Mouse (Mus musculus): Measurements from ENCODE around the gene Mmp25. TPM values are rescaled to one million over a fixed set of nuclear protein-coding genes. Genes with fewer than 3 reads are reported as not detected.

Mmp25 gene
- 0.35 and 0.36 TPM in 2 replicates for polyA plus RNA-seq (2012; rRNA removed)

GRCm38 (mm10) chr17:23644613-23645495, at the start of gene Mmp25:
Gene Mmp25 (minus strand): TSS chr17:23645277.
- H3K27ac ChIP-seq (ENCODE audit: control insufficient read depth, insufficient read depth, low read depth, low read length): no peak within 1 kb of the TSS
- H3K36me3 ChIP-seq (ENCODE audit: control insufficient read depth, insufficient read depth, low read length): no peaks in the 10 kb centered on the region
- TF ChIP-seq POLR2A (IDR thresholded peaks at IDR 0.05; ENCODE audit: control insufficient read depth, low read depth, low read length) (no peak), CTCF (IDR thresholded peaks at IDR 0.05; ENCODE audit: control insufficient read depth, insufficient read depth, insufficient replicate concordance, low read depth, low read length) (no peak)
- H3K27me3 ChIP-seq (ENCODE audit: control insufficient read depth, insufficient read depth, low read length): peaks cover 3% of the 10 kb centered on the region; the same call in 1 of the 2 replicates
- peaks cover 14% of the 10 kb centered on the region for H3K4me1 ChIP-seq (ENCODE audit: control insufficient read depth, insufficient read depth, low read length)
- H3K4me3 ChIP-seq (ENCODE audit: control insufficient read depth, low read depth, low read length): peak within 1 kb of the TSS; percentile 32

GRCm38 (mm10) chr17:23694491-23694890, 49.4 kb upstream of the Mmp25 start:
- H3K36me3 ChIP-seq (ENCODE audit: control insufficient read depth, insufficient read depth, low read length): no peaks in the 10 kb centered on the region
- no peaks in the 10 kb centered on the region for H3K27me3 ChIP-seq (ENCODE audit: control insufficient read depth, insufficient read depth, low read length)
- no peak overlapping the region for H3K27ac ChIP-seq (ENCODE audit: control insufficient read depth, insufficient read depth, low read depth, low read length)
- H3K4me1 ChIP-seq (ENCODE audit: control insufficient read depth, insufficient read depth, low read length): no peaks in the 10 kb centered on the region; the same call in 1 of the 2 replicates
- no peak overlapping the region for H3K4me3 ChIP-seq (ENCODE audit: control insufficient read depth, low read depth, low read length)
- TF ChIP-seq CTCF (IDR thresholded peaks at IDR 0.05; ENCODE audit: control insufficient read depth, insufficient read depth, insufficient replicate concordance, low read depth, low read length) (no peak), POLR2A (IDR thresholded peaks at IDR 0.05; ENCODE audit: control insufficient read depth, low read depth, low read length) (no peak)

DNA sequence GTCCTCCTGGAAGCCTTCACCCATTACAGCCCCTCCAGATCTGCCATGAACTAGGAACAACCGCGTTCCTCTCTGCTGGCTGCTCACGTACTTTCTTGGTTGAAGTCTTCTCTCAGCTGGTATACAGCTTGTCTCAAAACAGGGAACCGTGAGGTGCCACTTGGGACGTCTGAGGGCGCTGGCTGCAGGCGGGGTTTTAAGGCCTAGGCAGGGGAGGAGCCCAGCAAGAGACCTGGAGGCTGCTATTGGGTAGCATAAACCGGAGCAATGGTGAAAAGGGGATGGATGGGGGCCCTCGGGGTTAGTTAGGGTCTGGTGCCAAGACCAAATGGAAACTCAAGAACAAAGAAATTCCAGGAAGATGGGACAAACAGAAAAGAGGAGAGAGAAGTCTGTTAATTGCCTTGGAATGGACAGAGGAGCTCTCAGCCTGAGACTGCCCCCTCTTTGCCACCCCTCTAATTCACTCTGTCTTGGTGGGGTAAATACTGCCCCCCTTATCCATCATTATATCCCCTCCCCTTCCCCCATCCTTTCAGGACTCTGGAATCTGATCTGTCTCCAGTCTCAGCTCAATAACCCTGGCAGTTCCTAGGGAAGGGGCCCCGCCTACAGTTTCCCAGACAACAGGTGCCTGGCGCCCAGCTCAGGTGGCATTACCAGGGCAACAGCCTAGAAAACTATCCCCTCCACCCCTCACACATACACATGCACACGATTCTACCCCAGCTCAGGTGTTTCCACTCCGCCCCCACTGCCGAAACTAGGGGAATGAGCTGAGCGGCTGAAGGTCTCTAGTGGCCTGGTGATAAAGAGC, 39.0 kb upstream of the Mmp25 start, which contains the start of gene Cldn9:
Gene Cldn9, minus strand, starts transcription at position 171 of the 817 bp plus-strand sequence.
- no peak within 1 kb of the TSS for H3K27ac ChIP-seq (ENCODE audit: control insufficient read depth, insufficient read depth, low read depth, low read length)
- no peaks in the 10 kb centered on the region for H3K36me3 ChIP-seq (ENCODE audit: control insufficient read depth, insufficient read depth, low read length)
- H3K27me3 ChIP-seq (ENCODE audit: control insufficient read depth, insufficient read depth, low read length): no peaks in the 10 kb centered on the region; the same call in 1 of the 2 replicates
- TF ChIP-seq CTCF (IDR thresholded peaks at IDR 0.05; ENCODE audit: control insufficient read depth, insufficient read depth, insufficient replicate concordance, low read depth, low read length): no peak
- no peak for TF ChIP-seq POLR2A (IDR thresholded peaks at IDR 0.05; ENCODE audit: control insufficient read depth, low read depth, low read length)
- H3K4me3 ChIP-seq (ENCODE audit: control insufficient read depth, low read depth, low read length): no peak within 1 kb of the TSS
- H3K4me1 ChIP-seq (ENCODE audit: control insufficient read depth, insufficient read depth, low read length): peaks cover 3% of the 10 kb centered on the region; the same call in 1 of the 2 replicates

DNA sequence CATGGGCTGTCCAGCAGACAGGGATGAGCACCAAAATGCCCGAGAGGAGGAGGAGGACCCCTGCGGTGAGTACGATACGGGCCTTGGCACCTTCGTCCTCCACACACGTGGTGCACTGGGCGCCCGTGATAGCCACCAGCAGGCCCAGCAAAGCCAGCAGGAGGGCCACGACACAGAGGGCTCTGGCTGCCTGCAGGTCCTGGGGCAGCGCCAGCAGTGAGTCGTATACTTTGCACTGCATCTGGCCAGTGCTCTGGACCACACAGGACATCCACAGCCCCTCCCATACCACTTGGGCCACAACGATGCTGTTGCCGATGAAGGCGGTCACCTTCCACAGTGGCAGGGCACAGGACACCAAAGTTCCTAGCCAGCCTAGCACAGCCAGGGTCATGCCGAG, 38.1 kb upstream of the Mmp25 start:
- Histone ChIP-seq H3K36me3 (ENCODE audit: control insufficient read depth, insufficient read depth, low read length) (no peaks in the 10 kb centered on the region), H3K27me3 (ENCODE audit: control insufficient read depth, insufficient read depth, low read length) (no peaks in the 10 kb centered on the region; the same call in 1 of the 2 replicates), H3K27ac (ENCODE audit: control insufficient read depth, insufficient read depth, low read depth, low read length) (no peak overlapping the region), H3K4me3 (ENCODE audit: control insufficient read depth, low read depth, low read length) (no peak overlapping the region), H3K4me1 (ENCODE audit: control insufficient read depth, insufficient read depth, low read length) (peaks cover 5% of the 10 kb centered on the region)
- TF ChIP-seq CTCF (IDR thresholded peaks at IDR 0.05; ENCODE audit: control insufficient read depth, insufficient read depth, insufficient replicate concordance, low read depth, low read length) (no peak), POLR2A (IDR thresholded peaks at IDR 0.05; ENCODE audit: control insufficient read depth, low read depth, low read length) (no peak)

DNA sequence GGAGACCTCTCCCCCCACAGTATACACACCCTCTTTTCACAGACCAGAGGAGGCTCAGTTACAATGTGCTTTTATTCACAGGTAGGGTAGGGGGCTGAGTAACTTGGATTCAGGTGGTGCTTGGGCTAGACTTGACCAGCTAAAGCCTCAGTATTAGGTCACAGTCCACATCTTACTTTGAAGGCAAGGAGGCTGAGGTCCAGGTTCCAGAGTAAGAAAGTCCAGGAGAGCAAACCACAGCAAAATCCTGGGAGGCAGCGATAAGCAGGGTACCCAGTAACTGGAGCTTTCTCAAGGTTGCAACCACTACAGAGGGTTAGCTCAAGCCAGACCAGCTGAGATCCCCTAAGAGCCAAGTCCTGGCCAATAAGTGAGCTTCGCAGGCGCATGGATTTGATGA, 37.5 kb upstream of the Mmp25 start:
- no peaks in the 10 kb centered on the region for H3K36me3 ChIP-seq (ENCODE audit: control insufficient read depth, insufficient read depth, low read length)
- H3K27me3 ChIP-seq (ENCODE audit: control insufficient read depth, insufficient read depth, low read length): no peaks in the 10 kb centered on the region; the same call in 1 of the 2 replicates
- H3K4me1 ChIP-seq (ENCODE audit: control insufficient read depth, insufficient read depth, low read length): peaks cover 7% of the 10 kb centered on the region
- TF ChIP-seq CTCF (IDR thresholded peaks at IDR 0.05; ENCODE audit: control insufficient read depth, insufficient read depth, insufficient replicate concordance, low read depth, low read length) (no peak), POLR2A (IDR thresholded peaks at IDR 0.05; ENCODE audit: control insufficient read depth, low read depth, low read length) (no peak)
- no peak overlapping the region for H3K27ac ChIP-seq (ENCODE audit: control insufficient read depth, insufficient read depth, low read depth, low read length)
- no peak overlapping the region for H3K4me3 ChIP-seq (ENCODE audit: control insufficient read depth, low read depth, low read length)

- H3K4me1 ChIP-seq (ENCODE audit: control insufficient read depth, insufficient read depth, low read length): peaks cover 11% of the 10 kb centered on the region
- H3K27me3 ChIP-seq (ENCODE audit: control insufficient read depth, insufficient read depth, low read length): no peaks in the 10 kb centered on the region; the same call in 1 of the 2 replicates
- no peak overlapping the region for H3K27ac ChIP-seq (ENCODE audit: control insufficient read depth, insufficient read depth, low read depth, low read length)
- TF ChIP-seq POLR2A (IDR thresholded peaks at IDR 0.05; ENCODE audit: control insufficient read depth, low read depth, low read length) (no peak), CTCF (IDR thresholded peaks at IDR 0.05; ENCODE audit: control insufficient read depth, insufficient read depth, insufficient replicate concordance, low read depth, low read length) (no peak)
- no peaks in the 10 kb centered on the region for H3K36me3 ChIP-seq (ENCODE audit: control insufficient read depth, insufficient read depth, low read length)
- H3K4me3 ChIP-seq (ENCODE audit: control insufficient read depth, low read depth, low read length): no peak overlapping the region
These were observed 37.0 kb upstream of the Mmp25 start for GRCm38 (mm10) chr17:23682092-23682491.

DNA sequence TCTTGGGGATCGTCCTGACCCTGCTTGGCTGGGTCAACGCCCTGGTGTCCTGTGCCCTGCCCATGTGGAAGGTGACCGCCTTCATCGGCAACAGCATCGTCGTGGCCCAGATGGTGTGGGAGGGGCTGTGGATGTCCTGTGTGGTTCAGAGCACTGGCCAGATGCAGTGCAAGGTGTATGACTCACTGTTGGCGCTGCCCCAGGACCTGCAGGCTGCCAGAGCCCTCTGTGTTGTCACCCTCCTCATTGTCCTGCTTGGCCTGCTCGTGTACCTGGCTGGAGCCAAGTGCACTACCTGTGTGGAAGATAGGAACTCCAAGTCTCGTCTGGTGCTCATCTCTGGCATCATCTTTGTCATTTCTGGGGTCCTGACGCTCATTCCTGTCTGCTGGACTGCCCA, 36.0 kb upstream of the Mmp25 start:
- Histone ChIP-seq H3K27me3 (ENCODE audit: control insufficient read depth, insufficient read depth, low read length) (no peaks in the 10 kb centered on the region; the same call in 1 of the 2 replicates), H3K27ac (ENCODE audit: control insufficient read depth, insufficient read depth, low read depth, low read length) (no peak overlapping the region), H3K4me3 (ENCODE audit: control insufficient read depth, low read depth, low read length) (no peak overlapping the region), H3K4me1 (ENCODE audit: control insufficient read depth, insufficient read depth, low read length) (peaks cover 19% of the 10 kb centered on the region), H3K36me3 (ENCODE audit: control insufficient read depth, insufficient read depth, low read length) (no peaks in the 10 kb centered on the region)
- TF ChIP-seq POLR2A (IDR thresholded peaks at IDR 0.05; ENCODE audit: control insufficient read depth, low read depth, low read length) (no peak), CTCF (IDR thresholded peaks at IDR 0.05; ENCODE audit: control insufficient read depth, insufficient read depth, insufficient replicate concordance, low read depth, low read length) (no peak)

All from testis, adult 2 months (tissue).